Mouse (Mus musculus): ENCODE results near the gene Cdh10.

The Cdh10 gene

DNA sequence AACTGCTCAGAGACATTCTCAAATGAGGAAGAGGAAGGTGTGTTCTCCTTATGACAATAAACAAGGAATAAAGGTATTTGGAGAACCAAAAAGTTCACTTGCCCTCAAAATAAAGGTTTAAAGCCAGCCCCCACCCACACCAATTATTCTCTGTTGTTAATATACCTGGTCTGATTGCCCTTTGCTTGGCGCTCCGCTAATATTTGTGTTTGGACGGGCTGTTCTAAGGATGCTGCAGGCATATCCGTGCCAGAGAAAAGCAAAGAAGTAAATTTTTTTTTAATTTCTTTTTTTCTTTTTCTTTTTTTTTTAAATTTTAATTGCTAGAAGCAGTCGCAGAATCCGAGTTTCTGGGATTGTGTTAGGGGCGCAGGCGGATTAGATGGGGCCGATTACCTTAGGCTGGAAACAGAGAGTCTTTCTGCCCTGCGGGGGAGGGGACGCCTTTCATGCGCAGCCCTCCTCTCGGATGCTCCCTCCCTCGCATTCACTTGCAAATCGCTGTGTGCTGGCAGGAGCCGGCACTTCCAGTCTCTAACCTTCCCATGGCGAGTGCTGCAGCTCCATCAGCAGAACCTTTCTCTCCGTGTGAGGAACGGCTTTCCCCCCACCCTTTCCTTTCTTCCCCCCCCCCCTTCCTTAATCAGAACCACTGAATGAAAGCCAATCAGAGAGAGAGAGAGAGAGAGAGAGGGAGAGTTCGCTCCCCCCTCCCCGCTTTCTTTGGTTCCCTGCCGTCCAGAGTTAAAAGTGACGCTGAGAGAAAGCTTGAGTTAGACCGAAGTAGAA, at the start of gene Cdh10:
Cdh10 (plus strand) TSS at position 763 of the 789 bp plus-strand sequence.
- DNase-seq (ENCODE audit: low spot score): no peak

- DNase-seq (ENCODE audit: low spot score): no peak
Measured at GRCm38 (mm10) chr15:18809148-18809827, 9.5 kb upstream of the Cdh10 start.

GRCm38 (mm10) chr15:18817707-18818106, 1.0 kb upstream of the Cdh10 start:
- DNase-seq (ENCODE audit: low spot score): no peak

GRCm38 (mm10) chr15:18820226-18820625, 1.5 kb downstream of the Cdh10 start:
- no peak for DNase-seq (ENCODE audit: low spot score)

DNA sequence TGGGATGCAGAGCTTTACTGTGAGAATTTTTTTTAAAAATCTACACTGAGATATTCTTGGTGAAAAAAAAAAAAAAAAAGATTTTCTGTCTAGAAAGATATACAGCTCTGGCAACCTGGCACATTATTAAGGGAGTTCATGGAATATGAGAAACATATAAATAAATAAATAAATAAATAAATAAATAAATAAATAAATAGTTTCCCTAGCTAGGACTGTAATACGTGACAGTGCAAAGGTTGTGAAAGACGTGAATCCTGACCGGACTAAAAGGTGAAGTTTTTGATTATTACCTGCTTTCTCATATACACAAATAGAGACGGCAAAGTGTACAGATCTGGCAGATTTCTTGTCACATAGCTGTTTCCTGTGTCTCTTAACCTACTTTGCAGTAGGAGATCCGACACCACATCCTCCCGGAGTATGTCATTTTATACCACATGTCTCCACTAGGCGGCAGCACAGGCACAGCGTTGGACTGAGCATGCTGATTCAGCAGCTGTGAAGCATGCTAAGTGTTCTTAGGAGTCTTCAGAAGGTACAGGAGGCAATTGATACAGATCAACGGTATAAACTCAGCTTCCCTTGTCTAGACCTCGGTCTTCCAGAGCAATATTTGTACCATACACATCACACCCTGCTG, 2.5 kb downstream of the Cdh10 start:
- DNase-seq (ENCODE audit: low spot score): peak; percentile 1

- DNase-seq (ENCODE audit: low spot score): no peak
Measured at GRCm38 (mm10) chr15:18823420-18823819, 4.7 kb downstream of the Cdh10 start.

DNA sequence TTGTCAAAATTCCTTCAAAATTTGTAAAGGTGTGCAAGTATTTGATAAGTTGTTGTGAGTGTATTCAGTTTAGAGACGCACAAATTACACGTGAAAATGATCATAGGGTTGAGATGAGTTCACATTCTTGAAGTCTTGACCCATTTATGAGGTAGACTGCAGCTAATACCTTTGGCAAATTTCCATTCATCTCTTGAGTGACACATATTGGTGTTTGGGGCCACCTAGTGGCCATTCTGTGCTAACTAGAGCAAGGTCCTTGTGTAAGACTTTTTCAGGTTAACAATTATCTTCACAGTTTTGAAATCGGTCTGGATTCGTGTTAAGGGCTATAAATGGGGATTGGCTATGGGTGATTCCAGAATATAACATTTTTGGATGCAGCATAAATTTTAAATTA, 13.5 kb downstream of the Cdh10 start:
- no peak for DNase-seq (ENCODE audit: low spot score)

DNA sequence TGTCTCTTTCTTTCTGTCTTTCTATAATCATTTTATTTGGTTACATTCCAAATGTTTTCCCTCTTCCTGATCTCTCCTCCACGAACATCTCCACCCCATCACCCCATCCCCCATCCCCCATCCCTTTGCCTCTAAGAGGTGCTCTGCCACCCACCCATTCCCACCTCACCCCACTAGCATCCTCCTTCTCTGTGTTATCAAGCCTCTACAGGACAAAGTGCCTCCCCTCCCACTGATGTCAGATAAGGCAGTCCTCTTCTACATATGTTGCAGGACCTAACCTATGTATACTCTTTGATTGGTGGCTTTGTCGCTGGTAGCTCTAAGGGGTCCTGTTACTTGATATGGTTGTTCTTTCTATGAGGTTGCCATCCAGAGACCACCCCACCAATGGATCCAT, 23.0 kb downstream of the Cdh10 start:
- DNase-seq (ENCODE audit: low spot score): no peak

DNA sequence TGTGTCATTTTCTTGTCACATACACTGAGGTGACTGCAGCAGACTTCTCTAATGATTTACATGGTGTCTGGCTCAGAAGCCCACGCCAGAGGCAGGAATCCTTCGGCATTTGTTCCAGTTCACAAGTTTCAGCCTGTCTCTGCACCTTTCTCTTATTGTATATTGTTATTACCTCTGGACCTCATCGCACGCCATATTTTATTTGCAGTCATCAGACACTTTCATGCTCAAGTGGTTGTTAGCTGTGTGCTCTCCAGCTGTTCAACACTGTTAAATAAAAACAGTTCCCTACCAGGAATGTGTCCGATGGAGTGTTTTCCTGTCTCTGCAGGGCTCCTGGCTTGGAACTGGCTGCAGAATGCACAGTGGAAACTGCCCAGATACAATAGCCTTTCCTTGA, 26.1 kb downstream of the Cdh10 start:
- no peak for DNase-seq (ENCODE audit: low spot score)

DNA sequence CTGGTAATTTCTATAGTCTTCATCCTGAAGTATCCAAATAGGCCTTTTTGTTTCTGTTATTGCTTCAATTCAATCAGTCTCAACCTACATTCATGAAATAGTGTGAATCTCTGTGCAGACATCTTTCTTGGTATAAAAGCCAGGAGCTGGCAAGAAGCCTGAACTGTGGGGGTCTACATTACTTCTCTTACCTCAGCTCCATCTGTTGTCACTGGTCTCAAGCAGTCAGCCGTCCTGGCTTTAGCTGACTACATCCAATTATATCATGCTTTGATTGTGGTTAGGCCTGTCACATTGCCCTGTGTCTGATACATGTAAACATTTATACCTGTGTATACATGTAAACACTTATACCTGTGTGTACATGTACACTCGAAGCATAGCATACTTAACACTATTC, 31.8 kb downstream of the Cdh10 start:
- no peak for DNase-seq (ENCODE audit: low spot score)

GRCm38 (mm10) chr15:18858135-18858534, 39.4 kb downstream of the Cdh10 start:
- no peak for DNase-seq (ENCODE audit: low spot score)

DNA sequence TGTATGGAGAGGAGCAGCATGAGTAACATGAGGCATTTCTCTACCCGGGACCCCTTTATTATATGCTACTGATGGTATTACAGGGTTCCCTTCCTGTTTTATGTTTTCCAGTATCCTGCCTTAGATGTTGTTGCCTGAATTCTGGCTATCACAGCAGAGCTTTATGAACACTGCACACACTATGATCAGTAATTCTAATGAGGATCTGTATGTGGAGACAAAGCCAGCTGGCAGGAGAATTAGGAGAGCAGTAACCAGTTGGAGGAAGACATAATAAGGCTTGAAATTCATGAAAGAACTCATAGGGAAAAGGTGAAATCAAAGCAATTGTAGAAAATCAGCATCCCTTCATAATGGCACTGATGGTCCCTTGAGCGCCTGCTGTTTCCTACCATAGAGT, 51.1 kb downstream of the Cdh10 start:
- no peak for DNase-seq (ENCODE audit: low spot score)

DNA sequence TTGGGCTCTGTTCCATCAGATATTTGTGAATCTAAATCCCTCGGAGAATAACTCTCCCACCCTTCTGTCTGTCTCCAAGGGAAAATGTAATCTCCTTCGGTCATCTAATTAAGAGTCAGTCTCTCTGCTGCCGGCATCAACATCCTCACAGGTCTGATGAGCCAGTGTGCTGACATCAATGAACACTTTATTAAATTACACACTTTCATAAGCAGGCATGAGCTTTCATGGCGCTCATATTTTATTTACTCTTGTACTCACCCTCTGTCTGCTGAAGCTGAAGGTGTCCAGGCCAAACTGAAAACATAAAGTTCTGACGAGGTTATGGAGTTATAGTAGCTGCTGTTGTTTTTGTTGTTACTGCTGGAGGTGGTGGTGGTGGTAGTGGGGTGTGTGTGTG, 62.7 kb downstream of the Cdh10 start:
- no peak for DNase-seq (ENCODE audit: low spot score)

- no peak for DNase-seq (ENCODE audit: low spot score)
Measured at GRCm38 (mm10) chr15:18886673-18887072, 67.9 kb downstream of the Cdh10 start.

- DNase-seq (ENCODE audit: low spot score): no peak
Measured at GRCm38 (mm10) chr15:18888912-18889311, 70.2 kb downstream of the Cdh10 start.

DNA sequence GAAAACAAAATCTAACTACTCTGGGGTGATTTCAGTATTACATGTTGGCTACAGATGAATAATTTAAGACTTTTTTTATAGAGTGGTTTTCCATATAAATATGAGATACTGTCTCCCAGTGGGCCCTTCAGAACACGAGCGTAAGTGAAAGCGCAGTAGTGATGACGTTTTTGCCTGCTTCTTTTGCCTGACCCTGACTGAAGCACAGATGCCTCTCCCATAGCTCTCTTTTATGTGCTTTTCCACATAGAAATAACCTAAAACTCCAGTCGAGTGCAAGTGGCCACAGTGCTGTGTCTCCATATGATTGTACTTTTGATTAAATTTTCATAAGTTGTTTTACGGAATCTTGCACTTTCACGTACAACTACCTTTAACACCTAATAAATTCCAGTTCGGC, 71.6 kb downstream of the Cdh10 start:
- no peak for DNase-seq (ENCODE audit: low spot score)

GRCm38 (mm10) chr15:18900776-18901175, 82.0 kb downstream of the Cdh10 start:
- no peak for DNase-seq (ENCODE audit: low spot score)

- DNase-seq (ENCODE audit: low spot score): no peak
Measured at GRCm38 (mm10) chr15:18904131-18904530, 85.4 kb downstream of the Cdh10 start.

DNA sequence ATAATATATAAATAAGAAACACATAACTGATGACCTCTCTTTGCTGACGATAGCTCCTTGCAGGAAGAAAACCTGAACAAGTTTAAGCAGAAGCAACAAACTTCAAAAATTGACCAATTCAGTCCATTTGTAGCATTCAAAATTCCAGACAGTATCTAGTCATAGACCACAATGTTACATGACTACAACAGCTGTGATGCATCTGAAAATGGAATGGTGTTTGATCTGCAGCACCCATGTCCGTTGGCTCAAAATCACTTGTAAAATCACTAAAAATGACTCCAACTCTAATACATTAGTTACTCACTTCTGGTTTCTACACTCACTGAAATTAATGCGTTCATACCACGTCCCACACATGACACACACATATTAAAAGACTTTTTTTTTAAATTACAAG, 91.9 kb downstream of the Cdh10 start:
- no peak for DNase-seq (ENCODE audit: low spot score)

GRCm38 (mm10) chr15:18925392-18926117, 106.8 kb downstream of the Cdh10 start:
- DNase-seq (ENCODE audit: low spot score): no peak

DNA sequence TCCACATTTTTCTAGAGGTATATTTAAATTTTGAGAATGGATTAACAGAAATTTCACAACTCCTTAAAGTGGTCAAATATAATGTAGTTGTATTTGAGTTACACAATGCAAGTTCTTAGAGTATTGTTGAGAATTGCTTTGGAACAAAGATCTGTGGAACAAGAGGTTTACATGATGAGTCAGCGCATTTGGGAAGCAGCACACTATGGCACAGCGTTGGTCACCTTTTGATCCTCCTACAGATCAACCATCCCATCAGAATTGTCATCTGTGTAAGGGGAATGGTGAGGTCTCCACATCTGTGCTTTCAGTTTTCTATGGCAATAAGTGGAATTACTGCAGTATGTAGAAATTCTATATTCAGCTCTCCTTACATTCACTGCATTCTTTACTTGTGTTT, 108.2 kb downstream of the Cdh10 start:
- no peak for DNase-seq (ENCODE audit: low spot score)

GRCm38 (mm10) chr15:18952266-18952665, 133.5 kb downstream of the Cdh10 start:
- no peak for DNase-seq (ENCODE audit: low spot score)

GRCm38 (mm10) chr15:18975041-18975440, 156.3 kb downstream of the Cdh10 start:
- no peak for DNase-seq (ENCODE audit: low spot score)

Measured in spleen, adult 12 weeks (tissue).